Mouse (Mus musculus) left cerebral cortex, adult 8-10 months (tissue): Measurements from ENCODE around the gene C1qtnf4. TPM values are rescaled to one million over a fixed set of nuclear protein-coding genes. Genes with fewer than 3 reads are reported as not detected.

ENCODE experiments used
- DNase-seq, 2 experiments: peaks; one replicate each; pipeline ENCODE4 v3.0.0; 2022; ENCODE audit warnings: low spot score in 2 of 2
- total RNA-seq, 4 experiments: library from RNA; stranded (reverse); gene quantifications; 2 replicates each; pipeline ENCODE4 v1.2.4; 2022

Gene C1qtnf4
- total RNA-seq, 4 experiments from 2014 or later: 243 to 258 (median 253) TPM

- DNase-seq: no peak
Observed at GRCm38 (mm10) chr2:90931829-90932228, 46.2 kb downstream of the C1qtnf4 start.

- DNase-seq: no peak
Observed at GRCm38 (mm10) chr2:90932273-90932672, 46.6 kb downstream of the C1qtnf4 start.

GRCm38 (mm10) chr2:90938362-90938761 is 52.7 kb downstream of the C1qtnf4 start:
- DNase-seq: no peak

- no peak for DNase-seq
Observed at GRCm38 (mm10) chr2:90939750-90940149, 54.1 kb downstream of the C1qtnf4 start.

Other genes starting within 250 kb of the C1qtnf4 start
- 10 to 100 TPM; 19.2 to 25.0 (median 20.2) TPM for gene Nup160, start 208.6 kb upstream of the C1qtnf4 start, total RNA-seq
- gene Fnbp4, start 140.5 kb upstream of the C1qtnf4 start, total RNA-seq: 10 to 100 TPM; 51.0 to 66.7 (median 59.2) TPM
- gene Agbl2, start 103.1 kb upstream of the C1qtnf4 start, total RNA-seq: 1 to 10 TPM in 3 of 4 experiments, under 1 TPM in 1; 0.75 to 1.5 (median 1.2) TPM
- 100 to 1,000 TPM in 3 of 4 experiments, 10 to 100 TPM in 1; 99.3 to 117 (median 109) TPM for gene Mtch2, start 38.7 kb upstream of the C1qtnf4 start, total RNA-seq
- gene Kbtbd4, start 18.9 kb downstream of the C1qtnf4 start, total RNA-seq: 10 to 100 TPM; 33.1 to 51.2 (median 40.3) TPM
- 100 to 1,000 TPM; 244 to 284 (median 255) TPM for gene Ndufs3, start 19.0 kb downstream of the C1qtnf4 start, total RNA-seq
- 100 to 1,000 TPM; 129 to 151 (median 138) TPM for gene Celf1, start 54.5 kb downstream of the C1qtnf4 start, total RNA-seq
- gene Rapsn, start 149.8 kb downstream of the C1qtnf4 start, total RNA-seq: under 1 TPM; 0.57 to 0.81 (median 0.70) TPM
- gene Psmc3, start 168.1 kb downstream of the C1qtnf4 start, total RNA-seq: 100 to 1,000 TPM; 188 to 218 (median 202) TPM
- gene Slc39a13, start 184.6 kb downstream of the C1qtnf4 start, total RNA-seq: 10 to 100 TPM; 33.5 to 35.5 (median 34.7) TPM
- 1 to 10 TPM; 3.9 to 8.9 (median 6.5) TPM for gene Spi1, start 196.5 kb downstream of the C1qtnf4 start, total RNA-seq
- gene Mybpc3, start 232.3 kb downstream of the C1qtnf4 start, total RNA-seq: under 1 TPM; 0.33 to 0.91 (median 0.69) TPM